Mouse (Mus musculus) neural tube, embryonic 14.5 days (tissue): ENCODE results near the gene Alox5ap. TPM values are rescaled to one million over a fixed set of nuclear protein-coding genes. Genes with fewer than 3 reads are reported as not detected.

Experiments used
- ATAC-seq: fragments of 200-750 bp; cut with Nextera tagmentation; 2 replicates; pipeline ENCODE4 v1.8.0; 2017; ENCODE audit warnings: low read depth, mild to moderate bottlenecking, moderate TSS enrichment, moderate library complexity
- H3K27ac ChIP-seq: fragments of 300-500 bp; sonication (generic); 2 replicates; pipeline ENCODE4 v1.5.1; 2014; ENCODE audit warnings: low read depth, mild to moderate bottlenecking, control low read depth, low read length, moderate library complexity, mixed read lengths
- H3K27me3 ChIP-seq: fragments of 300-500 bp; sonication (generic); 2 replicates; pipeline ENCODE4 v1.6.1; 2014; ENCODE audit warnings: low read length; ENCODE audit not compliant: control insufficient read depth, insufficient read depth
- H3K36me3 ChIP-seq: fragments of 300-500 bp; sonication (generic); 2 replicates; pipeline ENCODE4 v1.6.1; 2014; ENCODE audit warnings: low read length, mixed read lengths; ENCODE audit not compliant: control insufficient read depth, insufficient read depth
- H3K4me1 ChIP-seq: fragments of 300-500 bp; sonication (generic); 2 replicates; pipeline ENCODE4 v1.6.1; 2014; ENCODE audit warnings: low read length; ENCODE audit not compliant: control insufficient read depth, insufficient read depth
- H3K4me2 ChIP-seq: fragments of 300-500 bp; sonication (generic); 2 replicates; pipeline ENCODE4 v1.6.1; 2014; ENCODE audit warnings: mild to moderate bottlenecking, low read depth, low read length, control low read depth
- H3K4me3 ChIP-seq: fragments of 300-500 bp; sonication (generic); 2 replicates; pipeline ENCODE4 v1.5.1; 2014; ENCODE audit warnings: low read depth, low read length, control low read depth, mixed read lengths
- H3K9ac ChIP-seq: fragments of 300-500 bp; sonication (generic); replicated peaks from 2 replicates; pipeline ENCODE4 v1.6.1; 2014; ENCODE audit warnings: low read depth, mild to moderate bottlenecking, control low read depth, low read length, mixed read lengths
- H3K9me3 ChIP-seq: fragments of 300-500 bp; sonication (generic); 2 replicates; pipeline ENCODE4 v1.6.1; 2016; ENCODE audit warnings: low read length; ENCODE audit not compliant: control insufficient read depth
- WGBS: fragments of 180-500 bp; shearing (Covaris S2); extraction: QIAGEN DNeasy Blood & Tissue Kit; methylation state at CpG from one replicate; pipeline ENCODE4 v1.1.7; 2014; 5-methylcytosine and 5-hydroxymethylcytosine counted together
- polyA plus RNA-seq: library from polyadenylated mRNA; unstranded; fragments of >200 nt; fragmentation: Nextera tagmentation; extraction: Ambion mirVana; gene quantifications from 2 replicates; pipeline ENCODE4 v1.2.1, GENCODE M21; 2014

The Alox5ap gene
- polyA plus RNA-seq, 1 experiment from 2014 or later: 11.0 TPM

DNA sequence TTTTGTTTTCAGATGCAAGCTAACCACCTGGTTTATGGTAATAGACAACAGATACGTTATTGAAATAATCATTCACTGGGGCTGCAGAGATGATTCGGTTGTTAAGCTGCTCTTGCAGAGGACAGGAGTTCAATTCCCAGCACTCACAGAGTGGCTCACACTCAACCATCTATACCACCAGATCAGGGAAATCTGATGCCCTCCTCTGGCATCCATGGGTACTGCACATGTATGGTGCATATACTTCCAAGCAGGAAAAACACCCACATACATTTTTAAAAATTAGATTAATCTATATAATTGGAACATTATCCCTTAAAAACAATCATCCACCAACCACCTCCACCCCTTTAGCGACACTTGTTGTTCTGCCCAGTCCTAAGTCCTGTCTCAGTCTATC lies 6.7 kb downstream of the Alox5ap start:
- Histone ChIP-seq H3K4me1 (no peaks in the 10 kb centered on the region), H3K4me2 (no peak overlapping the region), H3K27me3 (no peaks in the 10 kb centered on the region), H3K9me3 (no peaks in the 10 kb centered on the region), H3K27ac (no peak overlapping the region), H3K9ac (no peak overlapping the region), H3K4me3 (no peak overlapping the region), H3K36me3 (no peaks in the 10 kb centered on the region)
- no peak for ATAC-seq
- 90% methylated on average over 3 of the region's 3 CpGs for WGBS

DNA sequence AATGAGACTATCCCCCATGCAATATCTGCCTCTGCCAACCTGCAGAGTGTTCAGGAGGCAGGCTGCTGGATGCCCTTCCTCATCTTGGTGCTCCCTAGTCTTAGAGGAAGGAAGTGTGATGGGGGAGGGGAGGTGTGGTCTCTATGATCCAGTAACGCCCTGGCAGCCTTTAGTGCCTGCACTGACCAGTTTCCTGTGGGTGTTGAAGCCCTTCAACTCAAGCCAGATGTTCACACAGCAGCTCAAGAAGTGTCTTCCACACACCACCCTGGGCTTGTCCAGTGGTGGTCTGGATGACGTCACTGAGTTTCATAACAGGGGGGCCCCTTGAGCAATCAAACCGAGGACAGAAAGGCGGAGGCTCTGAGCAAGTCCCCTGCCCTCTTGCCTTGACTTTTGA lies 8.0 kb downstream of the Alox5ap start:
- H3K27ac ChIP-seq: no peak overlapping the region
- H3K4me3 ChIP-seq: no peak overlapping the region
- H3K4me2 ChIP-seq: no peak overlapping the region
- no peak for ATAC-seq
- H3K27me3 ChIP-seq: no peaks in the 10 kb centered on the region
- WGBS: 92% methylated on average over 4 of the region's 4 CpGs
- H3K9ac ChIP-seq: no peak overlapping the region
- no peaks in the 10 kb centered on the region for H3K9me3 ChIP-seq
- no peaks in the 10 kb centered on the region for H3K4me1 ChIP-seq
- H3K36me3 ChIP-seq: no peaks in the 10 kb centered on the region

DNA sequence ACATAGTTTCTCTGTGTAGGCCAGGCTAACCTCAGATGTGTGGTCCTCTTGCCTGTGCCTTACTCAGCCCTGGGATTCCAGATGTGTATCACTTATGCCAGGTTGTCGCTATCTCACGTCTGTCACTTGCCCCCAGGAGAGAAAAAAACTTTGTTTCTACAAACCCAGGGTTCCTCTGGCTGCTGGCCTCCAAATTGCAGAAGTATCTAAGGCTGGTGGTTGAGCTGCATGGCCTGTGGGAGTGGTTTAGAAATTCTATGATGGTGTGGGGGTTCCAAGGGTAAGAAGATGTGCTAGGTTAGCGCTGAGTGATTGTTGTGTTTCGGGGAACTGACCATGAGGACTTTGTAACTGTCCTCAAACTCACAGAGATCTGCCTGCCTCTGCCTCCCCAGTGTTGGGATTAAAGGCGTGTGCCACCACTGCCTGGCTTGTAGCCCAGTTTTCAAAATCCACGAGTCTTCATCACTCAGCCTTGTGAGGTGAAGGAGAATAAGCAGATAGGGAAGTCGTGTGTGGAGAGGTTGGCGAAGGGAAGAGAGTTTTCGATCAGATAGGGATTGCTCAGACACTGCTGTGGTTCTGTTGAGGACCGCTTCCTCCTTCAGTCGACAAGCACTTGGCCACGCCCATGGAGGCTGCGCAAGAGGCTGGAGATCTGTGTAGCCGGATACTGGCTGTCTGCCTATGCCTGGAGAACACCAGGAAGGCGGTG lies 10.0 kb downstream of the Alox5ap start:
- Histone ChIP-seq H3K27me3 (no peaks in the 10 kb centered on the region), H3K9me3 (no peaks in the 10 kb centered on the region), H3K36me3 (no peaks in the 10 kb centered on the region), H3K4me3 (no peak overlapping the region), H3K9ac (no peak overlapping the region), H3K4me1 (0 out of 2 replicates have a peak, but pooled peaks cover 3% of the 10 kb centered on the region), H3K27ac (no peak overlapping the region), H3K4me2 (no peak overlapping the region)
- WGBS: 92% methylated on average over 15 of the region's 15 CpGs
- no peak for ATAC-seq

DNA sequence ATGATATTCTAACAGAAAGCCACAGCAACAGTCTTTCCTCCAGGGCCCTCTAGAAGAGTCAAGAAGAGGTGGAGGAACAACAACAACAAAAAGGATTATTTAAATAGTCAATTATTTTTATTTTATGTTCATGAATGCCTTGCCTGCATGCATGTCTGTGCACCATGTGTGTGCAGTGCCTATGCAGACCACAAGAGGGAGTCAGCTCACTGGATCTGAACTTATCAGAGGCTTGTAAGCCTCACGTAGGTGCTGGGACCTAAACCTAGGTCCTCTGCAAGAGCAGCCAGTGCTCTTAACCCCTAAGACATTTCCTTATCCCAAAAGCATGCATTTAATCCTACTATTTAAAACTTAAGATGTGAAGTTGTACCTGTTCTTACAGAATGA lies 10.5 kb downstream of the Alox5ap start:
- Histone ChIP-seq H3K4me3 (no peak overlapping the region), H3K9ac (no peak overlapping the region), H3K27ac (no peak overlapping the region), H3K36me3 (no peaks in the 10 kb centered on the region), H3K4me2 (no peak overlapping the region), H3K27me3 (no peaks in the 10 kb centered on the region), H3K4me1 (0 out of 2 replicates have a peak, but pooled peaks cover 5% of the 10 kb centered on the region), H3K9me3 (no peaks in the 10 kb centered on the region)
- no peak for ATAC-seq
- WGBS: 81% methylated on average over 1 of the region's 1 CpGs

DNA sequence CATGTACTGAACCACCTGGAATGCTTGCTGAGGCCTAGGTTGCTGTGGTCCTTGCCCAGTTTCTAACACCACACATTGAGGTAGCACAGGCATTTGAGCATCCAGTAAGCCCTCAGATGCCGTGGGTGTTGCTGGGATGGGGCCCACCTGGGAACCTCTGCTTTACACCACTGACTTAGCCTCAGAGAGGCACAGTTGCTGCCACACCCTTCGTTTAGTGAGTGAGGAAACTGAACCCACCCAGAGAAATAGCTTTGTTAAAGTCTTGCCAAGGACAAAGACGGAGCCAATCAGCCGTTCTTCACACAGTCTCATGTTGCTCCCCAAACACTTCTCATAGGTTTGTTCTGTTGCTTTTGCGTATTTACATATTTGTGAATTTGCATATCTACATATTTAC lies 13.0 kb downstream of the Alox5ap start:
- Histone ChIP-seq H3K4me3 (no peak overlapping the region), H3K4me1 (0 out of 2 replicates have a peak, but pooled peaks cover 5% of the 10 kb centered on the region), H3K27ac (no peak overlapping the region), H3K36me3 (no peaks in the 10 kb centered on the region), H3K4me2 (no peak overlapping the region), H3K9me3 (no peaks in the 10 kb centered on the region), H3K27me3 (no peaks in the 10 kb centered on the region), H3K9ac (no peak overlapping the region)
- no peak for ATAC-seq
- WGBS: 88% methylated on average over 5 of the region's 5 CpGs

DNA sequence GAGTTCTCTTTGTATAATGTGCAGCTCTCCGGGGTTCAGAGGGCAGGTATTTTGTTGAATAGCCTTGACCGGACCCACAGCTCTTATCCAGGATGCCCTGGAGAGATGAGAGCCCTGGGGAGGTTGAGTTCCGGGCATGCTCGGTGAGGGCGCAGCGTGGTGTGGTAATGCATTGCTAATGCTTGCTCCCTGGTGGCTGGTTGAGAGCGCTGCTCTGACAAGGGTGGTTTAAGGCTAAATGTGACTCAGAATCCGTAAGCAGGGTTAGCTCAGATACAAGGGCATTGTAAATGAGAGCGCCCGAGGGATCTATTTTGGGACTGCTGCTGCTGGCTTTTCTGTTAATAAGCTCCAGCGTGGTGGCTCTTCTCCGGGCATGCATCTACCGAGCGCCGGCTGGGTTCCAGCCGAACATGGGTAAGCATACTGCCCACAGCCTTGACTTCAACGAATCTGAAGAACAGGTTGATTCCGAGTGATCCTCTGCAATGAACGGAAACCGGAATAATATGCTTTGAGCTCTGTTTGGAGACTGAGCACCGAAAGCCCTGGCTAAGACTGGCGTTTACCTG lies 14.8 kb downstream of the Alox5ap start:
- peak overlapping the region; percentile 7 for H3K4me3 ChIP-seq
- no peaks in the 10 kb centered on the region for H3K9me3 ChIP-seq
- peak; percentile 54; the same call in 1 of the 2 replicates for ATAC-seq
- no peaks in the 10 kb centered on the region for H3K36me3 ChIP-seq
- peak overlapping the region; percentile 64 for H3K27ac ChIP-seq
- no peaks in the 10 kb centered on the region for H3K27me3 ChIP-seq
- H3K4me2 ChIP-seq: peak overlapping the region; percentile 27
- H3K9ac ChIP-seq: 0 out of 2 replicates have a peak overlapping the region, but pooled peaks have one; percentile 4
- H3K4me1 ChIP-seq: 0 out of 2 replicates have a peak, but pooled peaks cover 5% of the 10 kb centered on the region
- 27% methylated on average over 22 of the region's 22 CpGs for WGBS

DNA sequence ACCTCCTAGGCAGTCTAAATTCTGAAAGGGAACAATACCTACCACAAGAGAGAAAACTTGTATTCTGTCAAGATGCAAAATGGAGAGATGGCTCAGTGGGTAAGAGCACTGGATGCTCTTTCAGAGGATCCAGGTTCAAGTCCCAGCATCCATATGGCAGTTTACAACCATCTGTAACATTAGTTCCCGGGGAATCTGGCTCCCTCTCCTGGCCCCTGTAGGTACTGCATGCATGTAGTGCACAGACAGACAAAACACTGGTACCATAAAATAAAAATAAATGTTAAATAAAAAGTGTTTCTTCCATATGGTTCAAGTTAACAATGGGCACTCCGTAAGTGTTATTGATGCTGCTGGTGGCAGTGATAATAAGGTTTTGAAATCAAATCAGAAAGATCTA lies 18.4 kb downstream of the Alox5ap start:
- no peak overlapping the region for H3K27ac ChIP-seq
- no peak for ATAC-seq

DNA sequence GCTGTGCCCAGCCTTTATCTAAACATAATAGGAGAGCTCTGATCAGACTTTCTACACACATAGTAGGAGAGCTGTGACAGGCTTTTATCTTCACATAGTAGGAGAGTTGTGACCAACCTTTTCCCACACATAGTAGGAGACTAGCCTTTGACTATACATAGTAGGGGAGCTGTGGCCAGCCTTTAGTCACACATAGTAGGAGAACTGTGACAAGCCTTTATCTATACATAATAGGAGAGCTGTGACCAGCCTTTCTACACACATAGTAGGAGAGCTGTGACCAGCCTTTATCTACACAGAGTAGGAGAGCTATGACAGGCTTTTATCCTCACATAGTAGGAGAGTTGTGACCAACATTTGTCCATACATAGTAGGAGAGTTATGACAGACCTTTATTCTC lies 19.3 kb downstream of the Alox5ap start:
- Histone ChIP-seq H3K4me2 (no peak overlapping the region), H3K27me3 (no peaks in the 10 kb centered on the region), H3K9ac (no peak overlapping the region), H3K4me1 (0 out of 2 replicates have a peak, but pooled peaks cover 5% of the 10 kb centered on the region), H3K36me3 (no peaks in the 10 kb centered on the region), H3K4me3 (no peak overlapping the region), H3K27ac (no peak overlapping the region), H3K9me3 (no peaks in the 10 kb centered on the region)
- no peak for ATAC-seq

More for the DNA sequence above, 18.4 kb downstream of the Alox5ap start:
- H3K4me2 ChIP-seq: no peak overlapping the region
- H3K36me3 ChIP-seq: no peaks in the 10 kb centered on the region
- no peak overlapping the region for H3K4me3 ChIP-seq
- no peaks in the 10 kb centered on the region for H3K9me3 ChIP-seq
- no peak overlapping the region for H3K9ac ChIP-seq
- 0 out of 2 replicates have a peak, but pooled peaks cover 5% of the 10 kb centered on the region for H3K4me1 ChIP-seq
- no peaks in the 10 kb centered on the region for H3K27me3 ChIP-seq
- WGBS: 85% methylated on average over 2 of the region's 2 CpGs

DNA sequence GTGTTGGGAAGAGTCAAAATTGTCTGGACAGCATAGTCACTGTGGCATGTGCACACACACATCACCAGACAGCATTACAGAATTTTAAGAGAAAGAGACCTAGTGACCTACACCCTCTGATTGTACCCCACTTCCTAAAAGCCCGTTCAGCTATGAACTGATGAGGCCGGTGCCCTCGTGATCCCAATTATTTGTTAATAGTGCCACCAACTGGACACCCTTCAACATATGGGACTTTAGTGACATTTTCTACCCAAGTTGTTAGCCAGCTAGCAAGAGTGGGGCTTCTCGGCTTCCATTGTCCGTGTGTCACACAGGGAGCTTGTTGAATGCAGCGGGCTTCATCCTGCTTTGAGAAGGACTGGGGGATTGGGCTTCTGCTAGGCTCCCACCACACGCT lies 21.5 kb downstream of the Alox5ap start:
- Histone ChIP-seq H3K27me3 (no peaks in the 10 kb centered on the region), H3K4me3 (no peak overlapping the region), H3K4me1 (no peaks in the 10 kb centered on the region), H3K4me2 (no peak overlapping the region), H3K27ac (no peak overlapping the region), H3K9ac (no peak overlapping the region), H3K9me3 (no peaks in the 10 kb centered on the region), H3K36me3 (no peaks in the 10 kb centered on the region)
- WGBS: 53% methylated on average over 7 of the region's 7 CpGs
- no peak for ATAC-seq
